Mouse (Mus musculus): Measurements from ENCODE around the gene Ncapd2. TPM values are rescaled to one million over a fixed set of nuclear protein-coding genes. Genes with fewer than 3 reads are reported as not detected.

The Ncapd2 gene
- polyA plus RNA-seq, 1 experiment from 2014 or later, result 66.1 TPM

- H3K4me1 ChIP-seq (replicated peaks), result peaks cover 34% of the 10 kb centered on the region
- peak; percentile 62 for ATAC-seq (replicated peaks; ENCODE audit: insufficient number of reproducible peaks, insufficient read depth, low FRiP score, low read depth)
- H3K9me3 ChIP-seq (replicated peaks), result no peaks in the 10 kb centered on the region
- peak within 1 kb of the TSS; percentile 70 for H3K4me3 ChIP-seq
- peak within 1 kb of the TSS; percentile 95 for H3K4me2 ChIP-seq
- no peaks in the 10 kb centered on the region for H3K27me3 ChIP-seq
- WGBS, result under 1% methylated on average over 16 of the region's 16 CpGs
- peak within 1 kb of the TSS; percentile 89 for H3K27ac ChIP-seq
- no peaks in the 10 kb centered on the region for H3K36me3 ChIP-seq
- H3K9ac ChIP-seq, result peak within 1 kb of the TSS; percentile 85
Observed at GRCm38 (mm10) chr6:125231117-125232044, 39.9 kb upstream of the Ncapd2 start, which contains the start of gene Tapbpl. TSS of gene Tapbpl (minus strand) at chr6:125231860.

GRCm38 (mm10) chr6:125230571-125230970 lies 39.1 kb upstream of the Ncapd2 start:
- peak overlapping the region; percentile 70 for H3K4me3 ChIP-seq
- peak overlapping the region; percentile 95 for H3K4me2 ChIP-seq
- ATAC-seq (replicated peaks; ENCODE audit: insufficient number of reproducible peaks, insufficient read depth, low FRiP score, low read depth), result no peak
- H3K9me3 ChIP-seq (replicated peaks), result no peaks in the 10 kb centered on the region
- no peak overlapping the region for H3K27ac ChIP-seq
- H3K36me3 ChIP-seq, result no peaks in the 10 kb centered on the region
- H3K9ac ChIP-seq, result peak overlapping the region; percentile 20; the same call in 1 of the 2 replicates
- H3K27me3 ChIP-seq, result no peaks in the 10 kb centered on the region
- 64% methylated on average over 9 of the region's 9 CpGs for WGBS
- peaks cover 34% of the 10 kb centered on the region for H3K4me1 ChIP-seq (replicated peaks)

GRCm38 (mm10) chr6:125225518-125226115 lies 34.1 kb upstream of the Ncapd2 start:
- no peak overlapping the region for H3K27ac ChIP-seq
- H3K4me1 ChIP-seq (replicated peaks), result peaks cover 5% of the 10 kb centered on the region

GRCm38 (mm10) chr6:125222577-125222976 lies 31.1 kb upstream of the Ncapd2 start:
- no peak overlapping the region for H3K4me2 ChIP-seq
- H3K4me1 ChIP-seq (replicated peaks), result 0 out of 2 replicates have a peak, but pooled peaks cover 2% of the 10 kb centered on the region
- H3K36me3 ChIP-seq, result 0 out of 2 replicates have a peak, but pooled peaks cover 3% of the 10 kb centered on the region
- no peak for ATAC-seq (replicated peaks; ENCODE audit: insufficient number of reproducible peaks, insufficient read depth, low FRiP score, low read depth)
- 77% methylated on average over 3 of the region's 3 CpGs for WGBS
- no peak overlapping the region for H3K4me3 ChIP-seq
- H3K27me3 ChIP-seq, result no peaks in the 10 kb centered on the region
- H3K9me3 ChIP-seq (replicated peaks), result no peaks in the 10 kb centered on the region
- H3K9ac ChIP-seq, result no peak overlapping the region
- H3K27ac ChIP-seq, result no peak overlapping the region

More at GRCm38 (mm10) chr6:125225518-125226115, 34.1 kb upstream of the Ncapd2 start:
- Histone ChIP-seq H3K4me3 (no peak overlapping the region), H3K36me3 (0 out of 2 replicates have a peak, but pooled peaks cover 3% of the 10 kb centered on the region), H3K4me2 (no peak overlapping the region), H3K9ac (no peak overlapping the region), H3K9me3 (replicated peaks) (no peaks in the 10 kb centered on the region), H3K27me3 (no peaks in the 10 kb centered on the region)
- 80% methylated on average over 5 of the region's 5 CpGs for WGBS
- no peak for ATAC-seq (replicated peaks; ENCODE audit: insufficient number of reproducible peaks, insufficient read depth, low FRiP score, low read depth)

GRCm38 (mm10) chr6:125222146-125222545 lies 30.6 kb upstream of the Ncapd2 start:
- Histone ChIP-seq H3K4me3 (no peak overlapping the region), H3K36me3 (0 out of 2 replicates have a peak, but pooled peaks cover 3% of the 10 kb centered on the region), H3K9me3 (replicated peaks) (no peaks in the 10 kb centered on the region), H3K27me3 (no peaks in the 10 kb centered on the region), H3K9ac (no peak overlapping the region), H3K27ac (no peak overlapping the region), H3K4me2 (no peak overlapping the region), H3K4me1 (replicated peaks) (0 out of 2 replicates have a peak, but pooled peaks cover 3% of the 10 kb centered on the region)
- 31% methylated on average over 2 of the region's 2 CpGs for WGBS
- no peak; the same call in 1 of the 2 replicates for ATAC-seq (replicated peaks; ENCODE audit: insufficient number of reproducible peaks, insufficient read depth, low FRiP score, low read depth)

- Histone ChIP-seq H3K36me3 (0 out of 2 replicates have a peak, but pooled peaks cover 3% of the 10 kb centered on the region), H3K9me3 (replicated peaks) (no peaks in the 10 kb centered on the region), H3K4me1 (replicated peaks) (peaks cover 11% of the 10 kb centered on the region), H3K9ac (no peak overlapping the region), H3K27me3 (no peaks in the 10 kb centered on the region), H3K27ac (peak overlapping the region; percentile 15; the same call in 1 of the 2 replicates), H3K4me3 (no peak overlapping the region), H3K4me2 (no peak overlapping the region)
- ATAC-seq (replicated peaks; ENCODE audit: insufficient number of reproducible peaks, insufficient read depth, low FRiP score, low read depth), result no peak
- WGBS, result 87% methylated on average over 20 of the region's 20 CpGs
Observed at GRCm38 (mm10) chr6:125221115-125221745, 29.7 kb upstream of the Ncapd2 start.

- no peaks in the 10 kb centered on the region for H3K9me3 ChIP-seq (replicated peaks)
- no peak for ATAC-seq (replicated peaks; ENCODE audit: insufficient number of reproducible peaks, insufficient read depth, low FRiP score, low read depth)
- H3K27ac ChIP-seq, result no peak overlapping the region
- peaks cover 17% of the 10 kb centered on the region for H3K4me1 ChIP-seq (replicated peaks)
- H3K9ac ChIP-seq, result no peak overlapping the region
- H3K4me2 ChIP-seq, result no peak overlapping the region
- H3K4me3 ChIP-seq, result no peak overlapping the region
- 66% methylated on average over 4 of the region's 4 CpGs for WGBS
- H3K27me3 ChIP-seq, result no peaks in the 10 kb centered on the region
- H3K36me3 ChIP-seq, result no peaks in the 10 kb centered on the region
Observed at GRCm38 (mm10) chr6:125218963-125219362, 27.5 kb upstream of the Ncapd2 start.

GRCm38 (mm10) chr6:125217899-125218298 lies 26.4 kb upstream of the Ncapd2 start:
- no peaks in the 10 kb centered on the region for H3K9me3 ChIP-seq (replicated peaks)
- H3K36me3 ChIP-seq, result no peaks in the 10 kb centered on the region
- H3K27me3 ChIP-seq, result peaks cover 7% of the 10 kb centered on the region; the same call in 1 of the 2 replicates
- ATAC-seq (replicated peaks; ENCODE audit: insufficient number of reproducible peaks, insufficient read depth, low FRiP score, low read depth), result no peak
- no peak overlapping the region for H3K4me2 ChIP-seq
- H3K9ac ChIP-seq, result no peak overlapping the region
- H3K4me3 ChIP-seq, result no peak overlapping the region
- peaks cover 17% of the 10 kb centered on the region for H3K4me1 ChIP-seq (replicated peaks)
- no peak overlapping the region for H3K27ac ChIP-seq
- WGBS, result 79% methylated on average over 11 of the region's 11 CpGs

GRCm38 (mm10) chr6:125216898-125217297 lies 25.4 kb upstream of the Ncapd2 start:
- H3K27ac ChIP-seq, result no peak overlapping the region
- 67% methylated on average over 2 of the region's 2 CpGs for WGBS
- H3K9ac ChIP-seq, result no peak overlapping the region
- no peaks in the 10 kb centered on the region for H3K36me3 ChIP-seq
- peak overlapping the region; percentile 94; the same call in 1 of the 2 replicates for H3K4me2 ChIP-seq
- H3K4me1 ChIP-seq (replicated peaks), result peaks cover 14% of the 10 kb centered on the region
- H3K4me3 ChIP-seq, result no peak overlapping the region
- no peak for ATAC-seq (replicated peaks; ENCODE audit: insufficient number of reproducible peaks, insufficient read depth, low FRiP score, low read depth)
- peaks cover 11% of the 10 kb centered on the region; the same call in 1 of the 2 replicates for H3K27me3 ChIP-seq
- H3K9me3 ChIP-seq (replicated peaks), result no peaks in the 10 kb centered on the region

- H3K4me2 ChIP-seq, result peak within 1 kb of the TSS; percentile 94
- WGBS, result under 1% methylated on average over 48 of the region's 48 CpGs
- H3K4me1 ChIP-seq (replicated peaks), result peaks cover 14% of the 10 kb centered on the region
- H3K9ac ChIP-seq, result peak within 1 kb of the TSS; percentile 62
- ATAC-seq (replicated peaks; ENCODE audit: insufficient number of reproducible peaks, insufficient read depth, low FRiP score, low read depth), result peak; percentile 95
- H3K27me3 ChIP-seq, result peaks cover 13% of the 10 kb centered on the region; the same call in 1 of the 2 replicates
- H3K27ac ChIP-seq, result peak within 1 kb of the TSS; percentile 71
- no peaks in the 10 kb centered on the region for H3K9me3 ChIP-seq (replicated peaks)
- H3K4me3 ChIP-seq, result peak within 1 kb of the TSS; percentile 59
- H3K36me3 ChIP-seq, result no peaks in the 10 kb centered on the region
Observed at GRCm38 (mm10) chr6:125215148-125215954, 23.9 kb upstream of the Ncapd2 start, which contains the start of gene Vamp1. TSS of gene Vamp1 (plus strand) at chr6:125215551.

Data from heart, embryonic 15.5 days (tissue).